Mouse (Mus musculus) gonadal fat pad, adult 2 months (tissue): Measurements from ENCODE around the gene Tmem132c. TPM values are rescaled to one million over a fixed set of nuclear protein-coding genes. Genes with fewer than 3 reads are reported as not detected.

Experiments used
- DNase-seq: peaks from one replicate; pipeline ENCODE4 v3.0.0-alpha.2; 2012; ENCODE audit warnings: low read depth
- polyA plus RNA-seq: library from polyadenylated mRNA; depleted of rRNA; stranded (reverse); fragments of >200 nt; gene quantifications from 2 replicates; pipeline ENCODE4 v1.2.3, GENCODE M21; 2012

Gene Tmem132c
- polyA plus RNA-seq, 1 experiment = 2.2 TPM

DNA sequence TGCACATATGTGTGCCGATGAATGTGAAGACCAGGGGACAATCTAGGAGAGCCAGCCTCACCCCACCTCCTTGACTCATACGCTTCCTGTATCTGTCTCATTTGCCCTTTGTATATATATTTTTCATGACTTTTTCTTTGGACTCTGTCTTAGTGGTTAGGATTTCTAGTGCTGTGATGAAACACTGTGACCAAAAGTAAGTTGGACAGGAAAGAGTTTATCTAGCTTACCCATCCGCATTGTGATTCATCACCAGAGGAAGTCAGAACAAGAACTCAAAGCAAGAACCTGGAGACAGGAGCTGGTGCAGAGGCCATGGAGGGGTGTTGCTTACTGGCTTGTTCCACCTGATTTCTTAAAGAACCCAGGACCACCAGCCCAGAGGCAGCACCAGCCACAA is 250.1 kb downstream of the Tmem132c start:
- DNase-seq = no peak

DNA sequence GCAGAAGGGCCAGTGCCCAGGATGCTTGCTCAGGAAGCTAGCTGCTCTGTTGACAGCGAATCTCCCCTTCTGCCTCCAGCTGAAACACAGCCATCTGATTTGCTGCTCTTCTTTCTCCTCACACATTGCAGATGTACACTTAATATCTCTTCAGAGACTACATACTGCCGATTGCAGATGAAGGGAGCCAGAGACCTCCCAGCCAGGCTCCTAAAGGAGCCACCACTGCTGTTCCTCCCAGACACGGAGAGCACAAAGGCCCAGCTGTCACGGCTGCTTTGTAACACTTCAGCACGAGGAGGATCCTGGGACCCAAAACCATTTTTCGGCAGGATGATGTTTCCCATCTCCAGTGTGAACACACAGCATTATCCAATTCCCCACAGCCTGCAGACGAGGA is 255.3 kb downstream of the Tmem132c start:
- no peak for DNase-seq

DNA sequence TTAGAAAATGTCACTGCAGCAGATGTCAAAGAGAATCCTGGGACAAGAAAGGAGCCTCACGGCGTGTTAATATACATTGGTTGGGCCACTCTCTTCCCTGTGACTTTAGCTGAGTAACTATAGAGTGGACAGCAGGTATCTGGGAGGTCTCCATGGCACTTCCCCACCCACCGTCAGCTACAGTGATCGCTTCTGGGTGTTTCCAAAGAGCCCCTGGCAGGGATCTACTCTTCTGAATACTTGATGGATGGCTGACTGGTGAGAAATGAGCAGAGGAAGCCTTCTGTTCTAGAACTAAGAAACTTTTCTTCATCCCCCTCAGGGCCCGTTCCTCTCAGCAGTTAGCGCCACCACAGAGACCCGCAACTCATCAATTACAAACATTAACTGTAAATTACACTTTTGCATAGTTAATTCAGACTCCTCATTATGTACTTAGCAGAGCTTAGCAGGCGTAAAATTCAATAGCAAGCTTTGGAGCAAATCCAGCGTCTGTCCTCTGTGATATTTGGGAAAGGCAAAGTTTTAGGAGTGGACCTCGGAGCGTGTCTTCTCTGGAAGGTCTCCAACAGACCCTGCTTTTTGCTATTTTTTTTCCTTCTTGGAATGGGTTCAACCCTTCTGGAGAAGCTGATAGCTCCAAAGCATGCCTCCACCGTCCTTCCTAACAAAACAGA is 257.7 kb downstream of the Tmem132c start:
- no peak for DNase-seq

GRCm38 (mm10) chr5:127502838-127503237 is 261.2 kb downstream of the Tmem132c start:
- DNase-seq = no peak

GRCm38 (mm10) chr5:127505697-127506096 is 264.1 kb downstream of the Tmem132c start:
- no peak for DNase-seq

GRCm38 (mm10) chr5:127511653-127512052 is 270.0 kb downstream of the Tmem132c start:
- DNase-seq = no peak

GRCm38 (mm10) chr5:127515960-127516359 is 274.4 kb downstream of the Tmem132c start:
- DNase-seq = no peak

DNA sequence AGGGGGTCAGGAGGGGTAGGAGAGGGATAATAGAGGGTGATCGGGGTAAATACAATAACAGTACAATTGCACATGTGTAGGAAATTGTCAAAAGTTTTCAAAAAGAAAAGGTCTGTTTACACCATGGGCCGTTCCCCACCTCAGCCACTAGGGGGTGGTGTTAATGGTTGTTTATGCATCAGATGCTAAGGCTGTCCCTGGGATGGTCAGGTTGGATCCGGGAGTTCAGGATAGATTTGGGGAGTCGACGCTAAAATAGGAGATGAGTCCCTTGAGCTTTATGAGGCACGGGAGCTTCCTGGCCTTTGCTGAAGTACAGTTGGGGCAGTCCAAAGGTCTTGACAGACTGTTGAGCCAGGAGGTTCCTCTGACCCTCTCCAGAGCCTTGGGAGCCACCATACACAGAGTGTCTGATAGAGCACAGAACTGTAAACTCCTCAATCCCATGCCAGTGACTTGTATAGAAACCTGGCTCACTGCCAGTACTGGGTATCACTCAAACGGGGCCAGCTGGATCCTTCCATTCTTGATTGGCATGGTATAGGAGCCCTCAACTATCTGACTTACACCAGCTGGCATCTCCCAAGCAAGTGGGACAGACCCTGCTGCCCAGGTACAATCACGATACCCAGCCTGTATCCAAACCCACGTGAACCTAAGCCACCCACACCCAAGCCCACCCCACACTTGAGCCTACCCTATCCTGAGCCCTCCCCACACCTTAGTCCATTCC is 281.3 kb downstream of the Tmem132c start:
- DNase-seq = no peak

DNA sequence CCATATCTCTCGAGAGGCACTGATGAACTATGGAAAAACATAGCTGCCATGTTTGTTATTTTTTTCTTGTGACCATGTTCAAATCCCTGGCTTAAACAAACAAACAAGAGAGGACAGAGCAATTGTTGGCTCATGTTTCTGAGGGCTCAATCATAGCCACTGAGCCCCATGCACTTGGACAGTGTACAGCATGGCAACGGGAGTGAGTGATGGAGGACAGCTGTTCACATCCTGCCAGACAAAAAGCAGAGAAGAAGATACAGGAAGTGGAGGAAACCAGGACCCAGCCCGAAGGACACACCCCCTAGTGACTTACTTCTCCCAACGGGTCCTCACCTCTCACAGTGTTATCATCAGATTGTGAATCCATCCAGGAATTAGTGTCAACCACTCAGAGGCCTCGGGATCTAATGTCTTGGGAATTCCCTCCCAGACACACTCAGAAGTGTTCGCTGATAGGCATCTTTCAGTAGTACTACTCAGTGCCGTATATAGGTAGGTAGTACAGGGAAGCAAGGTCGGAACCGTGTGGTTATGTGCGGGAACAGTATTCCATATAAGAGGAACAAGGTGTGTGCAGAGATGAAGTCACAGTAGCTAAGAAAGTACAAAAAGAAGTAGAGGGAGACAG is 285.9 kb downstream of the Tmem132c start:
- DNase-seq = no peak

GRCm38 (mm10) chr5:127537508-127537907 is 295.9 kb downstream of the Tmem132c start:
- no peak for DNase-seq

- no peak for DNase-seq
Observed at GRCm38 (mm10) chr5:127546585-127546991, 305.0 kb downstream of the Tmem132c start.

DNA sequence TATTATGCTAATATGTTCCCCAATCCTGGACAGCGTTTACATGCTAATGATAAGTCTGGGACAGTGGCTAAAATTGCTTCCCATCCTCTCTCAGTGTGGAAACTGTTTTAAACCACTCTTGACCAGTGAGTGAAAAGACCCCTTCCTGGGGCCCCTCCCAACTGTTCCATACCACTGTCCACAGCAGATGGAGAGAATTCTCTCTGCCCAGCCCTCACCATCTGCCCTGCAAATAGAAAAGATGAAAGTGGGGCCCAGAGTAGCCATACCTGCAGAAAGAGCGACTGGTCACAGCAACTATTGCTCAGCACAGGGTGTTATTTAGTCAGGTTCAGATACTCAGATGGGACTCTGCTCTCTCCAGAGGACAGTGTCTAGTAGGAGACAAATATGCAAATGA is 306.5 kb downstream of the Tmem132c start:
- no peak for DNase-seq

- no peak for DNase-seq
Observed at GRCm38 (mm10) chr5:127561086-127561485, 319.5 kb downstream of the Tmem132c start.

GRCm38 (mm10) chr5:127567165-127567741 is 325.6 kb downstream of the Tmem132c start:
- no peak for DNase-seq

GRCm38 (mm10) chr5:127577419-127577818 is 335.8 kb downstream of the Tmem132c start:
- DNase-seq = no peak

DNA sequence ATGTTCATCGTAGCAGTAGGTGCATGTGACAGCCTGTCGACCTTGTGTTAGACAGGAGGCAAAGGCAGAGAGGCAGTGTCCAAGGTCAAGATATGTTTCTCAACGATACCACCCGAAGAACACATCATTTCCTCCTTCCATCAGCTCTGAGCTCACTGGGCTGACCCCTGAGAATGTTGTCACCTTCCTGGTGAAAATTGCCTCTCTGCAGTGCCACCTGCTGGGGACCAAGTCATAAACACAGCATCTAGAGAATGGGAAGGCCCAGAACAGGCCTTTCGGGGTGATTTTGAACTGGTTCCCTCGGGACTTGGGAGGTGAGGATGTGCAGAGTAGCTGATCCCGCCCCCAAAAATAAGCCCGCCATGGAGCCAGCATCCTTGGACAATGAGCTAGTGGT is 342.1 kb downstream of the Tmem132c start:
- no peak for DNase-seq

GRCm38 (mm10) chr5:127587854-127588253 is 346.2 kb downstream of the Tmem132c start:
- DNase-seq = no peak

DNA sequence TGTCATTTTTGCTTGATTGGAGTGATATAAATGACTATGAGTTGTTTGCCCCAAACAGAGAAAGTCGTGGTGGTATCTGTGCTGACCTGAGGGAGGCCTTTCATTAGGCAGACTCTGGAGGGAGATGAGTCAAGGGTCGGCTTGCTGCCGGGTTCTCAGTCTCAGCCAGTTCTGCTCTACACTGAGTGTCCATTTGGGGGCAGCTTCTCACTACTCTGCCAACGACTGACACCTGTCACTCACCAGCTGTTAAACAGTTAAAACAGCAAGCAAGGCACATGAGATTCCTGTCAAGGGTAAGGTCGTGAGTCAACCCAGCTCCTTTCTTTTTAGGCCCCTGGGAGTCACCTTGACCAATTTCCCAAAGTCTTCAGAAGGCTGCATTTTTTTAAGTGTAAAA is 350.8 kb downstream of the Tmem132c start:
- no peak for DNase-seq

GRCm38 (mm10) chr5:127592854-127593253 is 351.2 kb downstream of the Tmem132c start:
- no peak for DNase-seq

DNA sequence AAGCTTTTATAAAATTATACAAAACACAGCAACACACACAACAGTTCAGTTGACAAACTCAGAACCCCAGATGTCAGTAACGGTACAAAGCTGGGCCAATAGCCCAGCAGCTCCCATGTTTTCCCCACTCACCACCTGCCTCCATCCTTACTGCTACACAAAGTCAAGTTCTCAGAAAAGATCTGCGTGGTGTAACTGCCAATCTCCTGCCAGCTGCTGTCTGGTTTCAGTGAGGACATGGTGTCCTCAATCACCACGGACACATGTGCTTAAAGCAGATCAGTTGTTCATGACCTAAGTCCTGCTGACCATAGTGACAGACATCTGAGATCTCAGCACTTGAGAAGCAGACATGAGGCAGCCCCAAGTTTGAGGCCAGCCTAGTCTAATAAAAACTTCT is 354.1 kb downstream of the Tmem132c start:
- DNase-seq = no peak

DNA sequence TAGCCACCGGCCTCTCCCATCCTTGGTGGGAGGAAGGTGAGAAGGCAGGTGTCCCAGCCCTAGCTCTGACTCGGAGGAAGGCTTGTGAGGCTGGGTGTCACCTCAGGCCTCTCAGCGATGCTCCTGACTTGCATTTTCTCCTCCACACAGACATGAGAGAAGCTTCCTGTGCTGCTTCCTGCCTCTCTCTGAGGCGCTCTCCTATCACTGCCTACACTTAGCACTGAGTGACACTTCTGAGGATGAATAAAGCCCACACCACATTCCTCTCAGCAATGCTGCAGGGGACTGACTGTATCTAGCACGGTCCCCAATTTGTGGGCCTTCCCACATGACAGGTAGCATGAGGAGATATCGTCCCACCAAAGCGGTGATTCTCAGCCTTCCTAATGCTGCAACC is 355.3 kb downstream of the Tmem132c start:
- DNase-seq = no peak

GRCm38 (mm10) chr5:127602996-127603395 is 361.4 kb downstream of the Tmem132c start:
- no peak for DNase-seq

DNA sequence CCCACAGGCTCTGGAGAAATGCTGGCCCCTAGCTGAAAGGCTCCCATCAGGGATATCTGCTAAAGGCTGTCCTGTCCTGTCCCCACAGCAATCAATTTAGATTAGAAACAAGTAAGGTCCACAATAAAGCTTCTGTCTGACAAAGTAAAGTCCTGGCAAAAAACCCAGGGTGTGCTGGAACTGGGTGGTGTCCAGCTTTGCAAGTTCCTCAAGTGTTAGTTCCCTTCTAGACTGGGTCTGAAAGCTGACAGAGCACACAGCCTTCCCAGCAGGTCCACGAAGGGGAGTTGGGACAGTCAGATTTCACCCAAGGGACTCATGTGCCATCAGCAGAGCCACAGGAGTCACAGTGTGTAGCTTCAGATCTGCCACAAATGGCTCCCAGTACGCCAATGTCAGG is 365.9 kb downstream of the Tmem132c start:
- DNase-seq = no peak
